Comparison of ENCODE assay signal across 17 mouse cellular contexts in the genomic region with DNA sequence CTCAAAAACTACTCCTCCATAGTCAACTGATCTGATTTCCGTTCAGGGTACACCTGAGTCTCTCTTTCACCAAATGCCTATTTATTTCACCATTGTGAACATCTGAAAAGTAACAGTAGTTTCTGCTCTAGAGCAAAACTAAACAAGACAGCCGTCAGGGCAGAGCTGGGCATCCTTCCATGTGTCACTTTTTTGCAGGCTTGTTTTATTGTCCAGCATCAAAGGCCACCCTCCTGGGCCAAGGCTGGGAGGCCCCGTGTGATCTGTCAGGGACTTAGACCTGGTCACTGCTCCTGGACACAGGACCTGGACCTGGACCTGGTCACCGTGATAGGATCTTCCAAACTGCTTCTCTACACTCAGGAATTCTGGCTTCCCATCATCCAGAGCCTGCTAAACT.
"Had no signal": no experiment of that assay in that cellular context is flagged by ENCODE, and none has a peak within 500 bp of the region (broad histone marks: within the 10 kb centered on the region; RNA-seq: fewer than 3 reads in every experiment).

No protein-coding gene starts in this region.

- H3K36me3 ChIP-seq: limb, embryonic 10.5 days; limb, embryonic 13.5 days; liver, embryonic 13.5 days; neural tube, embryonic 13.5 days; stomach, embryonic 15.5 days had no signal

- ATAC-seq: lung, postnatal 0 days had no signal

- H3K9me3 ChIP-seq: limb, embryonic 10.5 days; limb, embryonic 13.5 days; liver, embryonic 13.5 days; neural tube, embryonic 13.5 days; stomach, embryonic 15.5 days had no signal

- H3K4me3 ChIP-seq: layer of hippocampus, adult 2 months; limb, embryonic 10.5 days; limb, embryonic 13.5 days; liver, embryonic 13.5 days; myocyte; neural tube, embryonic 13.5 days; stomach, embryonic 15.5 days had no signal

- DNase-seq: kidney, postnatal 25 days; layer of hippocampus, adult 9-11 months; liver; liver, embryonic 13.5 days; lung, embryonic 14.5 days; right cerebral cortex, postnatal 25 days; spleen, adult 18-20 months; thymus, postnatal 25 days had no signal

- H3K4me1 ChIP-seq: liver, embryonic 13.5 days; stomach, embryonic 15.5 days had no signal

- H3K4me2 ChIP-seq: limb, embryonic 13.5 days; liver, embryonic 13.5 days; lung, embryonic 14.5 days; stomach, embryonic 15.5 days had no signal

- H3K27ac ChIP-seq: kidney, postnatal 0 days; layer of hippocampus, adult 2 months; limb, embryonic 10.5 days; limb, embryonic 13.5 days; liver, embryonic 13.5 days; macrophage; stomach, embryonic 15.5 days had no signal

- H3K9ac ChIP-seq: limb, embryonic 13.5 days; liver, embryonic 13.5 days; lung, embryonic 14.5 days; neural tube, embryonic 13.5 days; stomach, embryonic 15.5 days had no signal

- H3K27me3 ChIP-seq: limb, embryonic 13.5 days; liver, embryonic 13.5 days; neural tube, embryonic 13.5 days; stomach, embryonic 15.5 days had no signal
